In genomic region chr2:28525219-28525942, GRCm38 (mm10) we compare ENCODE assay signal across 8 mouse cellular contexts. TPM values are rescaled to one million over a fixed set of nuclear protein-coding genes. Genes with fewer than 3 reads are reported as not detected.
DNase-seq lines count a peak whose midpoint lies in the region; ATAC-seq and TF ChIP-seq lines count a peak whose summit lies in the region.

No protein-coding gene starts in this region.

- TF ChIP-seq EP300 in liver, embryonic 14.5 days (IDR thresholded peaks at IDR 0.05; ENCODE audit: low read depth), result no peak

- 15% methylated on average over 11 of the region's 11 CpGs for WGBS in intestine, embryonic 15.5 days
- WGBS in liver, embryonic 14.5 days (ENCODE audit: insufficient replicate concordance), result 30% methylated on average over 11 of the region's 11 CpGs

- H3K4me3 ChIP-seq in intestine, embryonic 15.5 days (replicated peaks), result no peak overlapping the region
- no peak overlapping the region for H3K4me3 ChIP-seq in liver, embryonic 14.5 days (ENCODE audit: insufficient read depth in 1 of 2, low read depth in 2 of 2, low read length in 2 of 2)

- DNase-seq in 3T3-L1 (ENCODE audit: low read depth, low spot score) (peak; percentile 96), NIH3T3 (ENCODE audit: low read depth) (peak; percentile 80)
- DNase-seq in cerebellum, postnatal 36 days, result peak; percentile 49 to 62
- peak; percentile 99 for DNase-seq in heart, adult 11 months
- DNase-seq in liver, embryonic 14.5 days (ENCODE audit: low read depth in 3 of 3, low spot score in 3 of 3), result no peak
- peak; percentile 47 for DNase-seq in naive thymus-derived CD4-positive, alpha-beta T cell, adult 2 months (ENCODE audit: low read depth)
- DNase-seq in left cerebral cortex, postnatal 36 days (ENCODE audit: low spot score in 2 of 2), result no peak

- peak overlapping the region; percentile 90 for H3K27ac ChIP-seq in intestine, embryonic 15.5 days
- H3K27ac ChIP-seq in liver, embryonic 14.5 days, result no peak overlapping the region

- H3K4me1 ChIP-seq in intestine, embryonic 15.5 days (replicated peaks), result peaks cover 44% of the 10 kb centered on the region
- peaks cover 0 to 3% of the 10 kb centered on the region in 2 experiments; a peak in 1 of 4 replicates for H3K4me1 ChIP-seq in liver, embryonic 14.5 days (replicated peaks; ENCODE audit: control insufficient read depth in 2 of 2, insufficient read depth in 2 of 2, low read length in 1 of 2)

- no peaks in the 10 kb centered on the region for H3K36me3 ChIP-seq in intestine, embryonic 15.5 days
- no peaks in the 10 kb centered on the region for H3K36me3 ChIP-seq in liver, embryonic 14.5 days (replicated peaks; ENCODE audit: control insufficient read depth, insufficient read depth, low read depth)

- H3K4me2 ChIP-seq in intestine, embryonic 15.5 days (replicated peaks), result peak overlapping the region; percentile 46
- no peak overlapping the region for H3K4me2 ChIP-seq in liver, embryonic 14.5 days (ENCODE audit: low read depth)

- H3K9me3 ChIP-seq in intestine, embryonic 15.5 days, result no peaks in the 10 kb centered on the region
- H3K9me3 ChIP-seq in liver, embryonic 14.5 days (ENCODE audit: control insufficient read depth, low read length), result no peaks in the 10 kb centered on the region

- no peaks in the 10 kb centered on the region for H3K27me3 ChIP-seq in intestine, embryonic 15.5 days (replicated peaks)
- no peaks in the 10 kb centered on the region for H3K27me3 ChIP-seq in liver, embryonic 14.5 days (ENCODE audit: control insufficient read depth, insufficient read depth, low read length)

- peak overlapping the region; percentile 34 for H3K9ac ChIP-seq in intestine, embryonic 15.5 days
- H3K9ac ChIP-seq in liver, embryonic 14.5 days (replicated peaks), result no peak overlapping the region

- TF ChIP-seq CTCF in liver, embryonic 14.5 days (IDR thresholded peaks at IDR 0.05; ENCODE audit: low read depth), result no peak

- peak; percentile 93 for ATAC-seq in intestine, embryonic 15.5 days
- ATAC-seq in liver, embryonic 14.5 days (ENCODE audit: insufficient read depth), result peak; percentile 64

- intact Hi-C loops in left cerebral cortex, postnatal 36 days (cut with DNase I), result no loop called here

RNA-seq across cellular contexts. Expression of gene Ralgds, which starts 12.5 kb away (rescaled TPM):
- 27.9 and 28.3 TPM in 2 replicates for polyA plus RNA-seq in intestine, embryonic 15.5 days (2015; fragmentation: Nextera tagmentation; extraction: Ambion mirVana)
- polyA plus RNA-seq in liver, embryonic 14.5 days (2012; rRNA removed), result 2.0 and 2.1 TPM in 2 replicates
- 1.5 and 2.1 TPM in 2 replicates for polyA plus RNA-seq in liver, embryonic 14.5 days (2014; fragmentation: Nextera tagmentation; extraction: Ambion mirVana)
- 10 to 100 TPM; 82.7 to 82.8 TPM for total RNA-seq in left cerebral cortex, postnatal 36 days (2021)

RNA-seq across cellular contexts. Expression of gene Gm10134, which starts 19.5 kb away (rescaled TPM):
- 11.8 and 11.9 TPM in 2 replicates for polyA plus RNA-seq in intestine, embryonic 15.5 days (2015; fragmentation: Nextera tagmentation; extraction: Ambion mirVana)
- not detected in 2 replicates for polyA plus RNA-seq in liver, embryonic 14.5 days (2012; rRNA removed)
- not detected in 2 replicates for polyA plus RNA-seq in liver, embryonic 14.5 days (2014; fragmentation: Nextera tagmentation; extraction: Ambion mirVana)
- total RNA-seq in left cerebral cortex, postnatal 36 days (2021), result 1 to 10 TPM; 1.7 TPM

RNA-seq across cellular contexts. Expression of gene Gbgt1, which starts 28.7 kb away (rescaled TPM):
- polyA plus RNA-seq in intestine, embryonic 15.5 days (2015; fragmentation: Nextera tagmentation; extraction: Ambion mirVana), result 3.7 and 4.0 TPM in 2 replicates
- 0.31 and 0.52 TPM in 2 replicates for polyA plus RNA-seq in liver, embryonic 14.5 days (2012; rRNA removed)
- polyA plus RNA-seq in liver, embryonic 14.5 days (2014; fragmentation: Nextera tagmentation; extraction: Ambion mirVana), result 0.15 and 0.29 TPM in 2 replicates
- 1 to 10 TPM; 1.6 to 3.3 TPM for total RNA-seq in left cerebral cortex, postnatal 36 days (2021)

RNA-seq across cellular contexts. Expression of gene Cel, which starts 37.8 kb away (rescaled TPM):
- polyA plus RNA-seq in intestine, embryonic 15.5 days (2015; fragmentation: Nextera tagmentation; extraction: Ambion mirVana), result 159 and 428 TPM in 2 replicates
- 0.10 and 0.19 TPM in 2 replicates for polyA plus RNA-seq in liver, embryonic 14.5 days (2012; rRNA removed)
- polyA plus RNA-seq in liver, embryonic 14.5 days (2014; fragmentation: Nextera tagmentation; extraction: Ambion mirVana), result 0.39 TPM in 1 of 2 replicates, not detected in the other
- total RNA-seq in left cerebral cortex, postnatal 36 days (2021), result not detected

RNA-seq across cellular contexts. Expression of gene Mrps2, which starts 57.5 kb away (rescaled TPM):
- polyA plus RNA-seq in intestine, embryonic 15.5 days (2015; fragmentation: Nextera tagmentation; extraction: Ambion mirVana), result 62.4 and 66.0 TPM in 2 replicates
- polyA plus RNA-seq in liver, embryonic 14.5 days (2012; rRNA removed), result 19.8 and 20.2 TPM in 2 replicates
- 21.4 and 24.6 TPM in 2 replicates for polyA plus RNA-seq in liver, embryonic 14.5 days (2014; fragmentation: Nextera tagmentation; extraction: Ambion mirVana)
- total RNA-seq in left cerebral cortex, postnatal 36 days (2021), result 10 to 100 TPM; 35.4 to 39.0 TPM

Comparison
In these comparisons a context has a peak if more than half of its experiments do, and no peak if none do; other contexts are left out.
1. DNase-seq: peak in 3T3-L1 (single experiment), NIH3T3 (single experiment), cerebellum, postnatal 36 days (2 of 2), heart, adult 11 months (single experiment) and naive thymus-derived CD4-positive, alpha-beta T cell, adult 2 months (single experiment); none in liver, embryonic 14.5 days (0 of 3) and left cerebral cortex, postnatal 36 days (0 of 2).